Mouse (Mus musculus) stomach, postnatal 0 days (tissue): Measurements from ENCODE around the gene Socs2. TPM values are rescaled to one million over a fixed set of nuclear protein-coding genes. Genes with fewer than 3 reads are reported as not detected.

Experiments used
- ATAC-seq: fragments of 200-750 bp; cut with Nextera tagmentation; 2 replicates; pipeline ENCODE4 v1.8.0; 2017; ENCODE audit not compliant: low FRiP score, low TSS enrichment
- DNase-seq: peaks from one replicate; pipeline ENCODE4 v3.0.0-alpha.2; 2016; ENCODE audit warnings: low spot score
- H3K27ac ChIP-seq: fragments of 300-500 bp; sonication (generic); replicated peaks from 2 replicates; pipeline ENCODE4 v1.5.1; 2014; ENCODE audit warnings: mild to moderate bottlenecking, control low read depth
- H3K27me3 ChIP-seq: fragments of 300-500 bp; sonication (generic); 2 replicates; pipeline ENCODE4 v1.6.1; 2014; ENCODE audit warnings: low read length; ENCODE audit not compliant: control insufficient read depth, insufficient read depth
- H3K36me3 ChIP-seq: fragments of 300-500 bp; sonication (generic); 2 replicates; pipeline ENCODE4 v1.6.1; 2014; ENCODE audit warnings: low read length, mixed read lengths; ENCODE audit not compliant: control insufficient read depth, insufficient read depth
- H3K4me1 ChIP-seq: fragments of 300-500 bp; sonication (generic); replicated peaks from 2 replicates; pipeline ENCODE4 v1.6.1; 2014; ENCODE audit warnings: antibody characterized with exemption; ENCODE audit not compliant: control insufficient read depth, insufficient read depth
- H3K4me2 ChIP-seq: fragments of 300-500 bp; sonication (generic); replicated peaks from 2 replicates; pipeline ENCODE4 v1.6.1; 2014; ENCODE audit warnings: low read depth, mild to moderate bottlenecking, control low read depth, moderate library complexity
- H3K4me3 ChIP-seq: fragments of 300-500 bp; sonication (generic); 2 replicates; pipeline ENCODE4 v1.5.1; 2014; ENCODE audit warnings: low read depth, low read length, control low read depth
- H3K9ac ChIP-seq: fragments of 300-500 bp; sonication (generic); 2 replicates; pipeline ENCODE4 v1.6.1; 2014; ENCODE audit warnings: mild to moderate bottlenecking, low read length, control low read depth, mixed read lengths
- H3K9me3 ChIP-seq: fragments of 300-500 bp; sonication (generic); 2 replicates; pipeline ENCODE4 v1.6.1; 2016; ENCODE audit warnings: low read length; ENCODE audit not compliant: control insufficient read depth
- CTCF ChIP-seq: IDR thresholded peaks from 2 replicates; pipeline ENCODE4 v1.5.1; 2016; ENCODE audit warnings: antibody characterized with exemption, low read depth, mild to moderate bottlenecking, moderate library complexity
- EP300 ChIP-seq: optimal IDR thresholded peaks from 2 replicates; pipeline ENCODE3; 2016; ENCODE audit warnings: antibody characterized with exemption
- WGBS: fragments of 180-500 bp; shearing (Covaris S2); extraction: QIAGEN DNeasy Blood & Tissue Kit; methylation state at CpG from one replicate; pipeline ENCODE4 v1.1.7; 2014; 5-methylcytosine and 5-hydroxymethylcytosine counted together
- polyA plus RNA-seq: library from polyadenylated mRNA; unstranded; fragments of >200 nt; fragmentation: Nextera tagmentation; extraction: Ambion mirVana; gene quantifications from 2 replicates; pipeline ENCODE4 v1.2.1, GENCODE M21; 2015

Gene Socs2
- 90.4 and 92.3 TPM in 2 replicates for polyA plus RNA-seq

DNA sequence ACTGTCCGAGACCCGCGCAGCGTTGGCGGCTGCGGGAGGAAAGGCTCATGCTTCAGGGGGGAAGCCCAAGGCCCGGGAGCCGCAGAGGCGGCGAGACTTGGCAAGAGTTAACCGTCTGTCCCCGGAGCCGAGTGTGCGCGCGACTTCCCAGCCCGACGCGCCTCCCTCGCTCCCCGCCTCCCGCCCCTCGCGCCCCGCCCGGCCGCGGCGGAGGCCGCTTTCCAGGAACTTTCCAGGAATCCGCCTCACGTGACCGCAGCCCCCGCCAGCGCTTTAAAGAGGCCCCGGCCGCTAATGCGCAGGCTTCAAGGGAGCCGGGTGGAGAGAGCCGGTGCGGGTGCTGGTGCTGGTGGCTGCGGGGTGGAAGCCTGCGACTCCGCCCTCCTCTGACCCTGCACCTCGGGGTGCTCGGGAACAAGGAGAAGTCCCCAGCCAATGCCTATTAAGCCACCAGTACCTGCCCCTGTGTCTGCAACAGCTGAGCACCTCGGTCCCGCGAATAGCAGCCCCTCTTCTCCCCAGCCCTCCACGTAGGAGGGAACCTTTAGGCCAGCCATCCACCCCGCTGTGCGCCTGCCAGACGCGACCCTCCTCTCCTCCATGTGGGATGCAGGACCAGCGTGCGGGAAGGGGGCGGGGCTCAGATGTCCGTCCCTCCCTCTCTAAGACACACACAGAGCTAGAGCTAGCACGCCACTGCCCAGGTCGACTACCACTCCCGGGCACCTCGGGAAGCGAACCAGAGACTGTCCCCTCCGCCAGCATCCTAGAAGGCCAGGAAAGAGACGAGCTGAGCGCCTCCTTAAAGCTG, at the start of gene Socs2:
TSS of gene Socs2 (minus strand) at position 496 of the 811 bp plus-strand sequence.
- H3K4me2 ChIP-seq: peak within 1 kb of the TSS; percentile 95
- H3K9ac ChIP-seq: peak within 1 kb of the TSS; percentile 93
- TF ChIP-seq EP300 (peak; percentile 89), CTCF (no peak; the same call in 1 of the 2 replicates)
- H3K27me3 ChIP-seq: no peaks in the 10 kb centered on the region
- H3K9me3 ChIP-seq: no peaks in the 10 kb centered on the region
- peak; percentile 90 for ATAC-seq
- peak; percentile 97 for DNase-seq
- no peaks in the 10 kb centered on the region for H3K4me1 ChIP-seq
- peak within 1 kb of the TSS; percentile 99 for H3K27ac ChIP-seq
- under 1% methylated on average over 58 of the region's 66 CpGs for WGBS
- no peaks in the 10 kb centered on the region for H3K36me3 ChIP-seq
- H3K4me3 ChIP-seq: peak within 1 kb of the TSS; percentile 89

DNA sequence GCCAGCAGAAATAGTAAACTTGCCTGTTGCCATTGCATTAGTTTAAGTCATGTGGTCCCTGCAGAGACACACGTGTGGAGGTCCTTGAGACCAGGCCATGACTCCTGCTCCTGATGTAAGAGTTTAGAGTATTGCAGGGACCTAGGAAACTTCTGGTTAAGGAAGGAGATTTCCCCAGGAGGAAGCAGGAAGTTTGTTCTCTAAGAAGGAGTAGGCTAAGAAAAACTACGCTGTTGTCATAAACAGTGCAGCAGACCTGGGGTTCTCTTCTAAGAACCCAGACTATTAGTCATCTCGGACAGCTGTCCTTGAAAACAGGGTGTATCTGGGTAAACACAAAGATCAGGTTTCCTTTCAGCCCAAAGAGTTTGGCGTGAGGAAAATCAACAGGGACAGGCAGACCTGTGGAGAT, 48.5 kb upstream of the Socs2 start:
- TF ChIP-seq CTCF (no peak), EP300 (no peak)
- 19% methylated on average over 4 of the region's 4 CpGs for WGBS
- no peaks in the 10 kb centered on the region for H3K9me3 ChIP-seq
- DNase-seq (no peak), ATAC-seq (peak; percentile 76; the same call in 1 of the 2 replicates)
- H3K4me1 ChIP-seq: no peaks in the 10 kb centered on the region
- H3K4me2 ChIP-seq: no peak overlapping the region
- no peak overlapping the region for H3K9ac ChIP-seq
- H3K27me3 ChIP-seq: no peaks in the 10 kb centered on the region
- no peaks in the 10 kb centered on the region for H3K36me3 ChIP-seq
- no peak overlapping the region for H3K4me3 ChIP-seq
- H3K27ac ChIP-seq: no peak overlapping the region

DNA sequence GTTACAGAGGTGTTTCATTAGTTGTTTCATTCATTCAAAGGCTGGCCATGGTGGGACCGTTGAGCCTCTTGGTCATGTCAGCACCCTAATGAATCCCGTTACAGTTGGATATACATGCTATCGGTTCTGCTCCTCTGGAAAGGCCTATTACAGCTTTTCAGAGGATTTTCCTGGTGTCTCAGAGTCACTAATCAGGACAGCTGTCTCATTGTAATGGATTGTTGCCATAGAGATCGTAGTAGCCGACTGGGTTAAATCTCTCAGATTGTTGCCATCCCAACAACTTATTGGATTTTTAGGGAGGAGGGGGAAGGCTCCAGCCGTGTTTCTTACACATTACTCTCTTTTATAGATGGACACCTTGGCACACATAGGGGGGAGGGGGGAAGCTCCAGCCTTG, 47.5 kb upstream of the Socs2 start:
- 75% methylated on average over 6 of the region's 6 CpGs for WGBS
- ATAC-seq: no peak

DNA sequence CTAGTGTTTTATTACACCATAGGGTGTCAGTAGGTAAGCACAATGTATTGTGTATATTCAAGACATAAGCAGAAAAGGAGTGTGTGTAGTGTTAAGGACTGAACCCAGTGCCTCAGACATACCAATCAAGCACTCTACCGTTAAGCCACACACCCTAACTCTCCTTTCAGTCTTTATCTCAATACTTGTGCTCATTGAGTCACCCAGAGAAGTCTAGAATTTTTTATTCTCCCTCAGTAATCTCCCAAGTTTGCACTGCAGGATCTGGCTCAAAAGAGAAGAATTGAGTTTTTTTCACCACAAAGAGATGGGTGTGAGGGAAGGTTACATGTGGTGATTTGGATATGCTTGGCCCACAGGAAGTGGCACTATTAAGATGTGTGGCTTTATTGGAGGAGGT, 45.3 kb upstream of the Socs2 start:
- Histone ChIP-seq H3K27ac (no peak overlapping the region), H3K36me3 (no peaks in the 10 kb centered on the region), H3K9me3 (no peaks in the 10 kb centered on the region), H3K4me3 (no peak overlapping the region), H3K4me2 (no peak overlapping the region), H3K27me3 (no peaks in the 10 kb centered on the region), H3K4me1 (no peaks in the 10 kb centered on the region), H3K9ac (no peak overlapping the region)
- TF ChIP-seq EP300 (no peak), CTCF (no peak)
- whole genome bisulfite sequencing: 27% methylated on average over 1 of the region's 1 CpGs
- DNase-seq: no peak
- no peak for ATAC-seq

More for the DNA sequence above, 47.5 kb upstream of the Socs2 start:
- H3K36me3 ChIP-seq: no peaks in the 10 kb centered on the region
- no peaks in the 10 kb centered on the region for H3K27me3 ChIP-seq
- H3K4me1 ChIP-seq: no peaks in the 10 kb centered on the region
- H3K4me3 ChIP-seq: no peak overlapping the region
- no peak overlapping the region for H3K4me2 ChIP-seq
- TF ChIP-seq EP300: no peak
- TF ChIP-seq CTCF: no peak
- no peak for DNase-seq
- no peak overlapping the region for H3K27ac ChIP-seq
- no peak overlapping the region for H3K9ac ChIP-seq
- no peaks in the 10 kb centered on the region for H3K9me3 ChIP-seq

DNA sequence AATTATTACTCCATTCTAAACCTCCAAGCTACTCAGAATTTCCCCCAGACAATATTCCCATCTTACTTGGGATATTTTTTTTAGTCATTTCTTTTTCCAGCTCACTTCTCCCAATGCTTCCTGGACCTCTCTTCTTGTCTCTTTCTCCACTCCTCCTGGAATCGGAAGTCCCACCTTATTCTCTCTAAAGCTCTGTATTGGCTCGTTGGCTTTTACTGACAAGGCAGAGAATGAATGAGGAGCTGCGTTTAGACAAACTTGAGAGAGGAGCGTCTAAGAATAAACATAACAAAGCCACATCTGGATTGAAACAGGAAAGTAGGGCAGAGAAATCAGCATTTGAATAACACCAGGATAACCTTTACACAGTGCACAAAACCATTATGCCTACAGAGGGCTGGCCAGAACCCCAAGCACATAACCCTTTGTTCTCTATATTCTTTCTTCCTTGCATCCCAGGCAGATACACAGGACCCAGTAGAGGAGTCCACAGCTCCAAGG, 44.1 kb upstream of the Socs2 start:
- H3K36me3 ChIP-seq: no peaks in the 10 kb centered on the region
- ATAC-seq: no peak
- H3K9ac ChIP-seq: no peak overlapping the region
- DNase-seq: no peak
- H3K4me1 ChIP-seq: no peaks in the 10 kb centered on the region
- H3K27ac ChIP-seq: no peak overlapping the region
- WGBS: 35% methylated on average over 4 of the region's 4 CpGs
- no peaks in the 10 kb centered on the region for H3K27me3 ChIP-seq
- H3K4me3 ChIP-seq: no peak overlapping the region
- no peaks in the 10 kb centered on the region for H3K9me3 ChIP-seq
- no peak overlapping the region for H3K4me2 ChIP-seq
- no peak for TF ChIP-seq CTCF
- TF ChIP-seq EP300: no peak
